Mouse (Mus musculus) left cerebral cortex, adult 2 months (tissue): ENCODE measurements around the gene Nup62. TPM values are rescaled to one million over a fixed set of nuclear protein-coding genes. Genes with fewer than 3 reads are reported as not detected.
"Not testable (repeated sequence)": the region's sequence is repeated elsewhere in the genome, so short reads cannot be mapped to it uniquely, and the experiment has no call there.

Experiments used
- DNase-seq, 2 experiments: peaks; one replicate each; pipeline ENCODE4 v3.0.0; 2021 to 2022; ENCODE audit warnings: low spot score in 2 of 2, mixed read lengths in 1 of 2; ENCODE audit errors: extremely low spot score in 1 of 2
- H3K27ac ChIP-seq: fragments of 200-600 bp; 2 replicates; pipeline ENCODE4 v1.8.1; 2022
- H3K4me3 ChIP-seq: fragments of 200-600 bp; 2 replicates; pipeline ENCODE4 v1.8.1; 2022
- CTCF ChIP-seq: fragments of 200-600 bp; IDR thresholded peaks from 2 replicates; pipeline ENCODE4 v1.8.1; 2022; ENCODE audit warnings: antibody characterized with exemption, mild to moderate bottlenecking, moderate library complexity
- intact Hi-C: fragments of 180-260 bp; cut with DNase I; formaldehyde crosslinking; loops from one replicate; pipeline ENCODE4 v1.15.1; 2025
- microRNA-seq, 2 experiments: library from miRNA; unstranded; fragments of <30 nt; microRNA quantifications; one replicate each; pipeline ENCODE4 v1.2.0; 2021
- total RNA-seq, 2 experiments: library from RNA; stranded (reverse); gene quantifications; 2 replicates each; pipeline ENCODE4 v1.2.3; 2021

Nup62 gene
- total RNA-seq, 2 experiments from 2014 or later = 31.9 to 32.2 TPM

DNA sequence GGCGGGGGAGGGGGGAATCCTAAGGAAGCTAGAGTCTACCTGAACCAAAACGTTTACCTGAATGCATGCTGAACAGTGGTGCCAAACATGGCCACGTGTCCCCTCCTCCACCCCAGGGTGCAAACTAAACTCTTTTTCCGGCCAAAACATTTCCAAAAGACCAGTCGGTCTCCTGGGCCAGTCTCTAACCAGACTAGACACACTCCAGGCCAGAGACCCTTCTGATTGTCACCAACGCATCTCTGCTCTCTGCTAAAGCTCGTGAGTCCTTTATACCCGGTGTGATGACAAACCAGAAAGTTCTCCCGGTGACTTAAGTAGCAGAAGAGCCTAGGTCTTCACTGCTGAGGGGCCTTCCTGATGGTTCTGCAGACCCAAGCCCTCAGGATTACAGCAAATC is 51.9 kb downstream of the Nup62 start:
- intact Hi-C loops = loop anchor here (2.0 kb wide), 2 partner anchors 15 to 61 kb away; partner anchors contain the start of gene Ap2a1
- no peak for TF ChIP-seq CTCF
- DNase-seq = no peak
- Histone ChIP-seq H3K4me3 (peak overlapping the region; percentile 77), H3K27ac (no peak overlapping the region)

DNA sequence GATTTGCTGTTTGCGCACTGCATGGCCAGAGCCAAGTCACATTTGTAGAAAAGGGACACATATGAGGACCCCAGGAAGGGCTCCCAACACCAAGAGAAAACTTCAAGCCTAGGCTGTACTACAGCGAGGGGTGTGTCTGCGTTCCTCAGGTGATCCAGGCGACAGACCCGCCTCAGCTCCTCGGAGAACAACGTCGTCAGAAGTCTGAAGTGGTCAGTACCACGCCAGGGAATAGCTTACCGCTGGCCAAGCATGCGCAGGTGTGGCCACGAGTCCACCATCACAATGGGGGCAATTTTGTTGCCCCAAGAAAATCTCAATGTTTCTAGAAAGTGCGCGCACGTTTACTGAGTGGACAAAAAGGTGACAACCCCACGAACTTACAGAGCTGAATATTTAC is 52.6 kb downstream of the Nup62 start:
- intact Hi-C loops = loop anchor here (2.0 kb wide), 2 partner anchors 16 to 60 kb away; partner anchors contain the start of gene Ap2a1
- peak overlapping the region; percentile 77 for H3K4me3 ChIP-seq
- peak overlapping the region; percentile 97 for H3K27ac ChIP-seq
- no peak for TF ChIP-seq CTCF
- DNase-seq = no peak

DNA sequence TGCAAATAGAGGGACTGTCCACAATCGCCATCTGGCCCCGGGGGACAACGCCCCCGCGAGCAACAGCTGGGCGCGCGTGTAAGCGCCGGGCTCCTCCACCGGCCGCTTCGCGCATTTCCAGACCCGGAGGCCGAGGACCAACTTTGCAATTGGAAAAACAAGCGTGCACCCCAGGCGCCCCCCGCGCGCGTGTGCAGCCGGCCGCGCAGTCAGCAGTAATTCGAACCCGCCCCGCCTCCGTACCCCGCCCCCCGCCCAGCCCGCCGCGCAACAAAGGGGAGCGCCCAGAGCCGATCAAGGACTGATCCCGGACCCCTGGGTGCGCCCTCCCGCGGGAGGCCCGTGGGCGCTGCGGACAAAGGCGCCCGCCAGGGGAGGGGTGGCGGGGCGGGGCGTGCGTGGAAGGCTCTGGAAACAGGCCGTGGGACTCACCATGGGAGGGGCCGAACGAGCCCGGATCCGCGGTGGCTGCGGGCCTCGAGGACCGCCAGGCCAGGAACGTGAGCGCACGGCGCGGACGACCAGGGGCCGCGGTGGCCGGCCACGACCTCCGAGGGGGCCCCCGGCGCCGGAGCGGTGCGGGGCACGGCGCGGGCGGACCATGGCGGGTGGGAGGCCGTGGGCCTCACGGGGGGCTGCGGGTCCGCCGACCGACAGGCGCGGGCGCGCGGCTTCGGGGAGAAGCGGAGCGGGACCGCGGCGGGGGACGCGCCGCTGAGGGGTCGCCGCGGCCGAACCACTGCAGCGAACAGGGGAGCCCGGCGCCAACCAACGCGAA is 53.2 kb downstream of the Nup62 start:
- peak overlapping the region; percentile 77 for H3K4me3 ChIP-seq
- TF ChIP-seq CTCF = no peak; the same call in 1 of the 2 replicates
- intact Hi-C loops = loop anchor here (1.0 to 2.0 kb wide), 3 partner anchors 16 to 60 kb away; partner anchors contain the start of genes Ap2a1 and Fuz
- peak overlapping the region; percentile 97 for H3K27ac ChIP-seq
- DNase-seq = peak in 1 of 2 experiments; percentile 72

DNA sequence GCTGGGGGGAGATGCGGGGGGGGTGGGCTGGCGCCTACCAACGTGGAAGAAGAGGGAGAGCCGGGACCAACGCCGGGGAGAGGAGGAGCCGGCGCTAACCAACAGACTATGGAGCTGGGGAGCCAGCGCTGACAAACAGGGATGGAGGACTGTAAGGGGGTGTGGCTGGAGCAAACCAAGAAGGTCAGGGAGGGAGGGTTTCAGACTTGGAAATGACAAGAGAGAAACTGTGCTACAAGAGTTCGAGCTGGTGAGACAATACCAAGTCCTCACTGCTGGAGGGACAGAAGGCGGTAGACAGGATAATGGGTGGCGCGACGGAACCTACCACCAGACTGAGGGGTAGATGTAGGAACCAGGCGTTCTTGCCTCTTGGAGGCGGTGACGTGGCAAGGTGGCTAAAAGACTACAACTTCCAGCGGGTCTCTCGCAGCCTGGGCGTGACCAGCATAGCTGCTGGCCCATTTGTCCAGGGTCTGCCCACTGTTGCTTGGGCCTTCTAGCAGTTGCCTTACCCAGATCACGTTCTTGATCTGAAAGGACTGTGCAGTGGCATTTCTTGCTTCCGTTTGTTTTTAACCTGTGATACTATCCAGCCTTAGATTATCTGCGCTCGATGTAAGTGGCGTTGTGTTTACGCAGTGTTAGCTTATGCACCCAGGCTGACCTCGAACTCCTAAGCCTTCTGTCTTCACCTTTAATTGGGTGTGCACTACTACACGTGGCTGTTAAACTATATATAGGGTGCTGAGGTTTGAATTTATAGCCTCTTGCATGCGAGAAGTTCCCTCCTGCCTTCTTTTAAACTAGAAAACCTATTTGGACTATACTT is 54.0 kb downstream of the Nup62 start, which contains the start of gene Ptov1:
Gene Ptov1 (minus strand): TSS at position 92 of the 832 bp plus-strand sequence.
- DNase-seq = peak; percentile 90 to 94
- no peak for TF ChIP-seq CTCF
- H3K27ac ChIP-seq = peak within 1 kb of the TSS; percentile 97
- intact Hi-C loops = loop anchor here (1.0 to 2.0 kb wide), 4 partner anchors 15 to 59 kb away; partner anchors contain the start of genes Ap2a1 and Fuz
- H3K4me3 ChIP-seq = peak within 1 kb of the TSS; percentile 77

DNA sequence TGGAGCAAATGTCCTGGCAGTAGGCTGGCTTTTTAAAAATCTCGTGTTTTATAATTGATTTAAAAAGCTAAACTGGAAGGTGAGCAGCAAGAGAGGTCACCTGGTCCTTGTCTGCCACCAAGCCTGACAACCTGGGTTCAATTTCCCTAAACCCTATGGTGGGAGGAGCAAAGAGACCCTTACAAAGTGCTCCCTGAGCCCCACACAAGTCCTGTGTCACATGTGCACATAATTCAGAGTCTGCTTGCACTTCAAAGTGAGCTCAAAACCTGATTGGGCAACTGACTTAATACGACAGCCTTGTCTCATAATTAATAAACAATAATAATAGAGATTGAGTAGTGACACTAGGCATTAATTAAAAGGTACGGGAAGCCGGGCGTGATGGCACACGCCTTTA is 54.7 kb downstream of the Nup62 start:
- peak overlapping the region; percentile 77; the same call in 1 of the 2 replicates for H3K4me3 ChIP-seq
- DNase-seq = no peak
- no peak for TF ChIP-seq CTCF
- intact Hi-C loops = loop anchor here (2.0 kb wide), 1 partner anchor 14 kb away; no protein-coding TSS in a partner anchor
- peak overlapping the region; percentile 97; the same call in 1 of the 2 replicates for H3K27ac ChIP-seq

DNA sequence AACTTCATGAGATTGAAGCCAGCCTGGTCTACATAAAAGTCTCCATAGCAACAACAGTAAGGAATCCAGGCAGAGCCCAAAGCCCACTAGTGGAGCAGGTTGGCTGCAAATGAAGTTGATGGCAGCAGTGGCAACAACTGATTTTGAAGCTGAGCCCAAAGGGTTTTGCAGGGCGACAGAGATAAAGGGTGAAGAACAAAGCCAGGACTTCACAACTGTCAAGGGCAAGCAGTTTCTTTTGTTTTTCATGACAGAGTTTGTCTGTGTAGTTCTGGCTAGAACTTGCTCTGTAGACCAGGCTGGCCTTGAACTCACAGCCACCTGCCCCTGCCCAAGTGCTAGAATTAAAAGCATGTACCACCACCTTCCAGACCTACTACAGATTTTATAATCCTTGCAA is 55.3 kb downstream of the Nup62 start:
- intact Hi-C loops = loop anchor here (2.0 kb wide), 1 partner anchor 14 kb away; no protein-coding TSS in a partner anchor
- no peak for DNase-seq
- no peak for TF ChIP-seq CTCF
- H3K27ac ChIP-seq = no peak overlapping the region
- H3K4me3 ChIP-seq = no peak overlapping the region

DNA sequence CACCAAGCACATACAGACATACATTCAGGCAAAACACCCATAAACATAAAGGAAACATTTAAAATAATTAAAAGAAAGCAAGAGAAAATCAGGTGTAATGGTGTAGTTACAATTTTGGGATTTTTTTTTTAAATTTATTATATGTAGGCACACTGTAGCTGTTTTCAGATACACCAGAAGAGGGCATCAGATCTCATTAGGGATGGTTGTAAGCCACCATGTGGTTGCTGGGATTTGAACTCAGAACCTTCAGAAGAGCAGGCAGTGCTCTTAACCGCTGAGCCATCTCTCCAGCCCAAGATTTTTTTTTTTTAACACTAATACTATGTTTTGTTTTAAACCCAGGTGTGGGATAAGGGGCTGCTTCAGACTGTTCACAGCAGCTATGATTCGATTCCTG is 55.9 kb downstream of the Nup62 start:
- intact Hi-C loops = loop anchor here (2.0 kb wide), 1 partner anchor 13 kb away; no protein-coding TSS in a partner anchor
- not testable (repeated sequence) for DNase-seq, H3K4me3 ChIP-seq, H3K27ac ChIP-seq
- TF ChIP-seq CTCF = peak; percentile 41

DNA sequence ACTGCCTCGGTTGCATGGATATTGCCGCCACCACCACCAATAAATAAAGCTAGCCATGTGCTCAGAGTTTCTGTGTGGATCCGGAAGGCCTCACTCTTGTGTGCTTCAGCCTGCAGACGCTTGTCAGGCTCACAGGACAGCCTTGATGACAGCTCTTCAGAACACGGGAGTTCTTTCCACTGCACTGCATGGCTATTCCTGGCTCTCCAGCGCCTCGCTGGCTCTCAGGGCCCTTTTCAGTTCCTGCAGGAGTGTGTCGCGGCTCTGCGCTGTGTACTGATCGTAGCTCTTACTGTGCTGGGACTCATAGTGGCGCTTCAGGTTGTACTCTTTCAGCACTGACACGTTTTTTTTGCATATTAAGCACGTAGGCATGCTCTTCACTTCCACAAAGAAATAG is 61.9 kb downstream of the Nup62 start:
- TF ChIP-seq CTCF = no peak
- DNase-seq = no peak
- Histone ChIP-seq H3K27ac (no peak overlapping the region), H3K4me3 (no peak overlapping the region)
- intact Hi-C loops = no loop called here

Small RNA genes within 50 kb of the gene (microRNA-seq; reads per million reads assigned to microRNA genes)
- 0 to 0.49 reads per million in 2 experiments for gene Mir707

Other genes with a start within 250 kb of the Nup62 start
- gene Napsa, start 243.7 kb upstream of the Nup62 start, total RNA-seq = under 1 TPM in 1 of 2 experiments, not detected in 1; 0.29 TPM
- 100 to 1,000 TPM; 114 to 122 TPM for gene Kcnc3, start 225.4 kb upstream of the Nup62 start, total RNA-seq
- 10 to 100 TPM; 21.1 to 21.4 TPM for gene Myh14, start 145.2 kb upstream of the Nup62 start, total RNA-seq
- not detected for gene Izumo2, start 107.3 kb upstream of the Nup62 start, total RNA-seq
- gene Vrk3, start 67.7 kb upstream of the Nup62 start, total RNA-seq = 10 to 100 TPM; 27.0 to 30.6 TPM
- gene Zfp473, start 65.0 kb upstream of the Nup62 start, total RNA-seq = under 1 TPM; 0.18 to 0.44 TPM
- 1 to 10 TPM; 1.8 to 2.0 TPM for gene Il4i1, start 299 bp downstream of the Nup62 start, total RNA-seq
- gene Atf5, start 570 bp downstream of the Nup62 start, total RNA-seq = 10 to 100 TPM; 23.1 to 23.4 TPM
- 10 to 100 TPM; 69.7 to 77.0 TPM for gene Akt1s1, start 32.9 kb downstream of the Nup62 start, total RNA-seq
- 10 to 100 TPM; 64.4 to 67.5 TPM for gene Tbc1d17, start 33.0 kb downstream of the Nup62 start, total RNA-seq
- 10 to 100 TPM; 27.4 to 31.2 TPM for gene Pnkp, start 41.1 kb downstream of the Nup62 start, total RNA-seq
- gene Ptov1, start 53.7 kb downstream of the Nup62 start, total RNA-seq = 100 to 1,000 TPM; 273 to 290 TPM
- 10 to 100 TPM; 96.1 to 98.5 TPM for gene Med25, start 76.6 kb downstream of the Nup62 start, total RNA-seq
- 10 to 100 TPM; 23.4 to 24.1 TPM for gene Fuz, start 80.0 kb downstream of the Nup62 start, total RNA-seq
- gene Ap2a1, start 113.4 kb downstream of the Nup62 start, total RNA-seq = 100 to 1,000 TPM; 327 to 331 TPM
- gene Tsks, start 127.1 kb downstream of the Nup62 start, total RNA-seq = 1 to 10 TPM; 2.8 to 3.0 TPM
- 100 to 1,000 TPM in 1 of 2 experiments, 10 to 100 TPM in 1; 97.9 to 102 TPM for gene Cpt1c, start 158.8 kb downstream of the Nup62 start, total RNA-seq
- gene Prmt1, start 170.5 kb downstream of the Nup62 start, total RNA-seq = 100 to 1,000 TPM; 143 to 150 TPM
- gene Irf3, start 181.6 kb downstream of the Nup62 start, total RNA-seq = 10 to 100 TPM; 36.4 to 36.9 TPM
- 1 to 10 TPM; 3.0 to 3.8 TPM for gene Bcl2l12, start 182.6 kb downstream of the Nup62 start, total RNA-seq
- gene Scaf1, start 200.3 kb downstream of the Nup62 start, total RNA-seq = 100 to 1,000 TPM; 170 to 181 TPM
- 10 to 100 TPM; 11.8 to 12.2 TPM for gene Rras, start 201.9 kb downstream of the Nup62 start, total RNA-seq
- 10 to 100 TPM; 70.0 to 73.4 TPM for gene Prr12, start 236.8 kb downstream of the Nup62 start, total RNA-seq
- 10 to 100 TPM; 53.6 to 55.6 TPM for gene Nosip, start 246.3 kb downstream of the Nup62 start, total RNA-seq
- gene Prrg2, start 246.6 kb downstream of the Nup62 start, total RNA-seq = 10 to 100 TPM in 1 of 2 experiments, 1 to 10 TPM in 1; 9.0 to 10.4 TPM